Mouse (Mus musculus) small intestine, adult 2 months (tissue): Measurements from ENCODE around the gene Pbp2. TPM values are rescaled to one million over a fixed set of nuclear protein-coding genes. Genes with fewer than 3 reads are reported as not detected.

Experiments used
- H3K27ac ChIP-seq: fragments of 200-500 bp; 2 replicates; pipeline ENCODE4 v1.5.1; 2012; ENCODE audit warnings: low read depth, low read length, control low read depth, inconsistent platforms; ENCODE audit not compliant: insufficient read depth
- H3K27me3 ChIP-seq: fragments of 200-500 bp; 2 replicates; pipeline ENCODE4 v1.6.1; 2012; ENCODE audit warnings: mild to moderate bottlenecking, moderate library complexity, low read length, inconsistent platforms; ENCODE audit not compliant: control insufficient read depth, insufficient read depth
- H3K36me3 ChIP-seq: fragments of 200-500 bp; 2 replicates; pipeline ENCODE4 v1.6.1; 2012; ENCODE audit warnings: mild to moderate bottlenecking, low read length, control low read depth, inconsistent platforms; ENCODE audit not compliant: control insufficient read depth, insufficient read depth
- H3K4me1 ChIP-seq: fragments of 200-500 bp; 2 replicates; pipeline ENCODE4 v1.6.1; 2012; ENCODE audit warnings: low read length, inconsistent platforms, mixed read lengths; ENCODE audit not compliant: control insufficient read depth, insufficient read depth, insufficient read length
- H3K4me3 ChIP-seq: fragments of 200-500 bp; 2 replicates; pipeline ENCODE4 v1.5.1; 2012; ENCODE audit warnings: low read depth, mild to moderate bottlenecking, control low read depth, inconsistent platforms, low read length, moderate library complexity
- CTCF ChIP-seq: fragments of 200-500 bp; IDR thresholded peaks from 2 replicates; pipeline ENCODE4 v1.5.1; 2012; ENCODE audit warnings: low read depth, mild to moderate bottlenecking, control low read depth, inconsistent platforms, low read length, moderate library complexity, mixed read lengths; ENCODE audit not compliant: insufficient replicate concordance, insufficient read length; ENCODE audit errors: extremely low read depth
- POLR2A ChIP-seq: fragments of 200-500 bp; IDR thresholded peaks from 2 replicates; pipeline ENCODE4 v1.6.1; 2012; ENCODE audit warnings: low read depth, mild to moderate bottlenecking, control low read depth, inconsistent platforms, low read length, moderate library complexity
- WGBS: fragments of 180-500 bp; shearing (Covaris S2); methylation state at CpG from one replicate; pipeline ENCODE4 v1.1.7; 2018; 5-methylcytosine and 5-hydroxymethylcytosine counted together
- polyA plus RNA-seq: library from polyadenylated mRNA; depleted of rRNA; stranded (reverse); fragments of >200 nt; gene quantifications from 2 replicates; pipeline ENCODE4 v1.2.3, GENCODE M21; 2012; rRNA removed

Pbp2 gene
- polyA plus RNA-seq, result not detected in 2 replicates

DNA sequence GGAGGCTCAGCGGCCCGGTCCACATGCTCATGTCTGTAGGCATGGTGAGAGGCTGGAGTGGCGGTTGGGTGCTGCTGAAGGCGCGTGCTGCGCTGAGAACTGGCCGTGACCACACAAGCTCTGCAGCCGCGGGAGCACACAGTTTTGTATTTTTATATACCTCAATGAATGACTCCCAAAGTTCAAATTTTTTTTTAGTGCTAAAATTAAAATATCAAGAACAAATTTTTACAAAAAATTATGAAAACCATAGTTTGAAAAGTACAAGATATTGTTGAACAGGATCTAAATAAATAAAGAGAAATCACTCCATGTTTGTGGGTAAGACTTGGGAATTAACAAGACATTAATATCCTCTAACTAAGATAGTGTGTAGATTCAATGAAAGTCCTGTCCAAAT lies at the start of gene Pbp2:
TSS of gene Pbp2 (minus strand) at position 101 of the 400 bp plus-strand sequence.
- H3K36me3 ChIP-seq, result no peaks in the 10 kb centered on the region
- TF ChIP-seq CTCF, result no peak
- TF ChIP-seq POLR2A, result no peak
- no peak within 1 kb of the TSS for H3K27ac ChIP-seq
- H3K4me3 ChIP-seq, result no peak within 1 kb of the TSS
- H3K27me3 ChIP-seq, result no peaks in the 10 kb centered on the region
- 98% methylated on average over 9 of the region's 9 CpGs for WGBS
- H3K4me1 ChIP-seq, result no peaks in the 10 kb centered on the region

DNA sequence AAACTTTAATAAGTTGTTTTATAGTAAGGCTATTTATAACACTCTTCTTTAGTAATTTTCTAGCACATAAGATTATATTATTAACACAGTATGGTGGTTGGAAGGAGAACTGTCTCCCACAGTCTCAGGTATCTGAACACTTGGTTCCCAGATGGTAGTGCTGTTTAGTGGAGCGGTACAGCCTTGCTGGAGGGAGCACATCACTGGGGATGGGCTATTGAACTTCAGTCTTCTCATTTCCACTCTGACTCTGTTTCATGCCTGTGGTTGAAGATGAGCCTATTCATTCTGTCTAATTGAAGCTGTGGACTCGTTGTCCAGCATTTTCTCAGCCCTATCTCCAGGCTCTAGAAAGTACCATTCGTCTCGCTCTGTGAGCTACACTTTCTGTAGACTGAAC lies 44.7 kb upstream of the Pbp2 start:
- H3K4me3 ChIP-seq, result no peak overlapping the region
- H3K36me3 ChIP-seq, result no peaks in the 10 kb centered on the region
- no peak for TF ChIP-seq POLR2A
- no peak for TF ChIP-seq CTCF
- H3K4me1 ChIP-seq, result peaks cover 9% of the 10 kb centered on the region; the same call in 1 of the 2 replicates
- 91% methylated on average over 4 of the region's 4 CpGs for WGBS
- H3K27me3 ChIP-seq, result no peaks in the 10 kb centered on the region
- H3K27ac ChIP-seq, result no peak overlapping the region

DNA sequence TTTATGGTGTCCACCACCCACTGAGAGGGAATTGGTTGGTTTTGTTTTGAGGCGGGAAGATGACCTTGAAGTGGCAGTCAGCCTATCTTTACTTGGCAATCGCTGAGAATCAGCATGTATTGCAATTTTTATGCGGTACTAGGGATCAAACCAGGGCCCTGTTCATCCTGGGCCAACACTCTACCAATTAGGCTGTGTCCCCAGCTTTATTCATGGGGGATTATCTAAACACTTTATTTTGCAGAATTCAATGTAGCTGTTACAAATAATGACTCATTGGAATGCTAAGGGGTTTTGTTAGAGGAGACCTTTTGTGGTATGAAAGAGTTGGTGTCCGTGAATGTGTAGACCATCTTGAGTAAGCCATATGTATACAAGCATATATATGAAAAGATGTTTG lies 42.3 kb upstream of the Pbp2 start:
- 45% methylated on average over 4 of the region's 4 CpGs for WGBS
- Histone ChIP-seq H3K4me1 (peaks cover 11% of the 10 kb centered on the region; the same call in 1 of the 2 replicates), H3K27me3 (no peaks in the 10 kb centered on the region), H3K4me3 (no peak overlapping the region), H3K36me3 (no peaks in the 10 kb centered on the region), H3K27ac (peak overlapping the region; percentile 99; the same call in 1 of the 2 replicates)
- TF ChIP-seq POLR2A, result no peak
- no peak for TF ChIP-seq CTCF

DNA sequence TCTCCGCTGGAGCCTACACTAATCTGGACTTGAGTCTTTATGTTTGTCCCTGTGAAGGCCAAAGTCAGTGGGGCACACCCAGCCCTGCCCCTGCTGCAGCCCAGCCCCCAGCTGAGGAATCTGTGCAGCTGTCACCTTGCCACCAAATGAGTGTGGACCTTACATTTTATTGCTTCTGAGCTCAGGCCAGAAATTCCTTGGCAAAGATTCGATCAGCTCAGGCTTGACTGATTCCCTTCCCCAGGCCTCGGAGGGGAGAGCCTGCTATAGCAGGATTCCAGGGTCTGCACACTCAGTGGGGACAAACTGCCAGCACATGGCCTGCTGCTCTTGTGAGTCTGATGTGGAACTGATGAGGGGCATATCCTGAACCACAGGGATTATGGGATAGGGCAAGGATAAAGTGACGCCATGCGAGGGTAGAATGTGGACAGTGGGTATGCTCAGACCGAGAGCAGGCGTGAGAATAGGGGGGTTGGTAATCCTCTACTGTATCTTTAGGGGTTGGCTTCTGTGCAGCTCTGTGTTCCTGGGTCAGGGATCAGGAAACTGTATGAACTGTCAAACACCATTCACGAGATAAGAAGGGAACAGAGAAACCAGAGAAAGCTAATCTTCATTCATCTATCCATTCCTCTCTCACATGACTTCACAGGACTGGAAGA lies 41.6 kb upstream of the Pbp2 start:
- TF ChIP-seq POLR2A (no peak), CTCF (no peak)
- WGBS, result 35% methylated on average over 8 of the region's 8 CpGs
- no peaks in the 10 kb centered on the region for H3K27me3 ChIP-seq
- peak overlapping the region; percentile 99 for H3K27ac ChIP-seq
- peak overlapping the region; percentile 36; the same call in 1 of the 2 replicates for H3K4me3 ChIP-seq
- no peaks in the 10 kb centered on the region for H3K36me3 ChIP-seq
- peaks cover 13% of the 10 kb centered on the region; the same call in 1 of the 2 replicates for H3K4me1 ChIP-seq

DNA sequence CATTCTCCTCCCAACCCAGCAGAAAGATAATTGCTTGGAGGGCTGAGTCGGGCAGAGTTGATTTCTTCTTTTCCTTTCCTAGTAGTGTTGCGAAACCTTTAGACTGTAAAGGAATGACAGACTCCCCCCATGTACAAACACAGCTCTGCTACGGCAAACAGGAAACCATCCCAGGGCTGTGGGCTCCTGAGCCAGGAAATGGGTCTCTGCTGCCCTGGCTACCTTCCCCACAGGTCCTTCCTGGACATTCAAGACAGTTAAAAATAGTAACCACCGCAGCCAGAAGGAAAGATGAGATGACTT lies 30.8 kb upstream of the Pbp2 start:
- TF ChIP-seq CTCF, result no peak
- TF ChIP-seq POLR2A, result no peak
- H3K4me3 ChIP-seq, result no peak overlapping the region
- H3K27ac ChIP-seq, result no peak overlapping the region
- WGBS, result 31% methylated on average over 4 of the region's 4 CpGs
- no peaks in the 10 kb centered on the region for H3K27me3 ChIP-seq
- no peaks in the 10 kb centered on the region for H3K36me3 ChIP-seq
- H3K4me1 ChIP-seq, result no peaks in the 10 kb centered on the region; the same call in 1 of the 2 replicates

DNA sequence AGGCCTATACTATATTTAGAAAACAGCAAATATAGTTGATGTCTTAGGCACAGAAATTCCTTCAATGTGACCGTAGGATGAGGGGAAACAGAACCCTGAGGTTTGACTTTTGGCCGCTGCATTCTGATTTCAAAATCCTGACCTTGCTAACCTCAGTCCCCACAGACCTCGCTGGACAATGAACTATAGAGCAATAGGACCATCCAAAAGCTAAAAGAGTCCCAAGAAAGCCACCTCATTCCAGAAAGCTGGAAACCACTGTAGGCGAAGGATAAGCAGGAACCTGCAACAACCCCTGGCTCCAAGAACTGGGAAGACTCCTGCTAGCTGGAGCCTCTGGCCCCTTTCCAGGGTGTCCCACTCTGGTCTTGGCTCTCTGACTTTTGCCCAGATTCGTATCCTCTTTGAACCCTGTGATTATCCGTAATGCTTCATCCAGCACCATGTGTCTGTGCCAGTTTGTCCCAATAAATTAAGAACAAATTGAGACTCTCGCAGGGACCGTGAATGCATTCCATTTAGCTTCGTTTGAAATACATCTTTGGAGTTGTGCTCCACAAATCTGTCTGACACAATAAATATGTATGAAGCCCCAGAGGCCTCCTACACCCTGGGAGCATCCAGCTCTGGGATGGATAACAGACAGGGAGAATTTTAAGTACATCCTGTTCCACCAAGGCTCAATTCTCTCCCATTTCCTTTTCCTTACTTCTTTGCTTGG lies 30.3 kb upstream of the Pbp2 start:
- H3K27ac ChIP-seq, result no peak overlapping the region
- TF ChIP-seq POLR2A, result no peak
- no peak for TF ChIP-seq CTCF
- WGBS, result 71% methylated on average over 9 of the region's 9 CpGs

DNA sequence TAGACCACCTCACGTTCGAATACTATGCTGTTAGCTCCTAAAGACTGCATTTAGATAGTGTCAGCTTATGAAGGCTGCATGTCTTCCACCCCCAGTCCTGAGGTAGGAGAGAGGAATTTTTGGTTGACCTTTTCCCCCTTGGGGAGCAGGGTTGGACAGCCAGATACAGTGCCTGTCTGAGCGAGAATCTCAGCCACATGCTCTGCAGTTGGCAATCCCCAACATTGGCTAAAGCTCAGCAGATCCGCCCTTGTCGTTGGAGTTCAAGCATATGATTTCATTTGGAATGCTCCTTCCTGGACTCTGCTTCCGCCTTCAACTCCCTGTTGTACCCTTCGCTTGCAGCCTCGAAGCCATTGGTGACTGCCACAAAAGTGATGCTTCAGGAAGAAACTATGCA lies 26.2 kb upstream of the Pbp2 start:
- TF ChIP-seq CTCF (no peak), POLR2A (no peak)
- WGBS, result 83% methylated on average over 8 of the region's 8 CpGs
- peaks cover 9% of the 10 kb centered on the region for H3K4me1 ChIP-seq

More for the DNA sequence above, 30.3 kb upstream of the Pbp2 start:
- no peak overlapping the region for H3K4me3 ChIP-seq
- no peaks in the 10 kb centered on the region for H3K36me3 ChIP-seq
- no peaks in the 10 kb centered on the region for H3K27me3 ChIP-seq
- no peaks in the 10 kb centered on the region; the same call in 1 of the 2 replicates for H3K4me1 ChIP-seq

More for the DNA sequence above, 26.2 kb upstream of the Pbp2 start:
- no peaks in the 10 kb centered on the region for H3K27me3 ChIP-seq
- no peak overlapping the region for H3K4me3 ChIP-seq
- H3K27ac ChIP-seq, result no peak overlapping the region
- H3K36me3 ChIP-seq, result no peaks in the 10 kb centered on the region
